Mouse (Mus musculus) CH12.LX (cell line): Measurements from ENCODE around the gene Iqsec3. TPM values are rescaled to one million over a fixed set of nuclear protein-coding genes. Genes with fewer than 3 reads are reported as not detected.

Source experiments
- DNase-seq: peaks from one replicate; pipeline ENCODE4 v3.0.0-alpha.2; 2013; ENCODE audit errors: extremely low read depth
- H3K27ac ChIP-seq: 2 replicates; pipeline ENCODE4 v1.5.1; 2012; ENCODE audit warnings: low read depth, mild to moderate bottlenecking, control low read depth, moderate library complexity; ENCODE audit not compliant: insufficient read depth
- H3K27me3 ChIP-seq: replicated peaks from 2 replicates; pipeline ENCODE3; 2012; ENCODE audit warnings: inconsistent platforms
- H3K36me3 ChIP-seq, 2 experiments: replicated peaks in 1 of 2; 2 replicates each; pipeline versions ENCODE3 to v1.6.1; 2012; ENCODE audit warnings: inconsistent platforms in 1 of 2, low read length in 1 of 2, mild to moderate bottlenecking in 1 of 2, mixed read lengths in 1 of 2, moderate library complexity in 1 of 2; ENCODE audit not compliant: control insufficient read depth in 1 of 2, insufficient read depth in 1 of 2
- H3K4me1 ChIP-seq, 2 experiments: 2 replicates each; pipeline ENCODE4 v1.6.1; 2012; ENCODE audit warnings: inconsistent platforms in 1 of 2, moderate library complexity in 1 of 2; ENCODE audit not compliant: insufficient read depth in 2 of 2, control insufficient read depth in 1 of 2
- H3K4me2 ChIP-seq: 2 replicates; pipeline ENCODE4 v1.6.1; 2012; ENCODE audit warnings: low read depth, mild to moderate bottlenecking, control low read depth; ENCODE audit not compliant: poor library complexity, insufficient read depth, severe bottlenecking
- H3K4me3 ChIP-seq, 3 experiments: fragments of 150-350 bp in 1 of 3; sonication (generic) in 1 of 3; replicated peaks in 1 of 3; 2 replicates each; pipeline versions ENCODE3 to v1.5.1; 2011 to 2012; ENCODE audit warnings: low read depth in 2 of 3, low read length in 2 of 3, mild to moderate bottlenecking in 2 of 3, moderate library complexity in 2 of 3, control low read depth in 1 of 3, improper control_type of control experiment in 1 of 3, inconsistent platforms in 1 of 3, mixed read lengths in 1 of 3; ENCODE audit not compliant: poor library complexity in 1 of 3
- H3K79me2 ChIP-seq: replicated peaks from 2 replicates; pipeline ENCODE4 v1.6.1; 2012; ENCODE audit warnings: mild to moderate bottlenecking, moderate library complexity; ENCODE audit not compliant: control insufficient read depth, poor library complexity, insufficient read depth, severe bottlenecking; ENCODE audit errors: extremely low read depth
- H3K9ac ChIP-seq: 2 replicates; pipeline ENCODE4 v1.6.1; 2012; ENCODE audit warnings: low read depth, mild to moderate bottlenecking, control low read depth, moderate library complexity; ENCODE audit not compliant: insufficient read depth
- H3K9me3 ChIP-seq: replicated peaks from 2 replicates; pipeline ENCODE3; 2012; ENCODE audit warnings: low read length, inconsistent platforms, mixed read lengths
- CTCF ChIP-seq, 2 experiments: IDR thresholded peaks in 1 of 2; conservative IDR thresholded peaks in 1 of 2; 2 replicates each; pipeline ENCODE4 v1.5.1; 2011 to 2012; ENCODE audit warnings: low read depth in 2 of 2, low read length in 2 of 2, improper control_type of control experiment in 1 of 2, inconsistent platforms in 1 of 2, mild to moderate bottlenecking in 1 of 2, moderate library complexity in 1 of 2
- ELF1 ChIP-seq: IDR thresholded peaks from 2 replicates; pipeline ENCODE4 v1.6.1; 2014; ENCODE audit warnings: low read depth, mild to moderate bottlenecking, inconsistent platforms, low read length, improper control_type of control experiment
- ETS1 ChIP-seq: conservative IDR thresholded peaks from 2 replicates; pipeline ENCODE4 v1.6.1; 2012; ENCODE audit warnings: low read depth, mild to moderate bottlenecking, inconsistent platforms, low read length, improper control_type of control experiment, moderate library complexity
- HCFC1 ChIP-seq: IDR thresholded peaks from 2 replicates; pipeline ENCODE4 v1.6.1; 2012; ENCODE audit warnings: low read depth, mild to moderate bottlenecking, inconsistent platforms, low read length, improper control_type of control experiment
- IRF4 ChIP-seq: IDR thresholded peaks from 2 replicates; pipeline ENCODE4 v1.6.1; 2014; ENCODE audit warnings: low read depth, mild to moderate bottlenecking, inconsistent platforms, low read length, improper control_type of control experiment
- JUN ChIP-seq: IDR thresholded peaks from 2 replicates; pipeline ENCODE4 v1.6.1; 2011; ENCODE audit warnings: low read depth, mild to moderate bottlenecking, low read length, improper control_type of control experiment, moderate library complexity; ENCODE audit not compliant: insufficient read depth
- PAX5 ChIP-seq: IDR thresholded peaks from 2 replicates; pipeline ENCODE4 v1.6.1; 2012; ENCODE audit warnings: low read length, inconsistent platforms, mixed read lengths
- POLR2A ChIP-seq: IDR thresholded peaks from 2 replicates; pipeline ENCODE4 v1.6.1; 2011; ENCODE audit warnings: low read depth, mild to moderate bottlenecking, improper control_type of control experiment, low read length
- POLR2AphosphoS2 ChIP-seq: IDR thresholded peaks from 2 replicates; pipeline ENCODE4 v1.6.1; 2011; ENCODE audit warnings: low read depth, low read length, improper control_type of control experiment
- RAD21 ChIP-seq: IDR thresholded peaks from 2 replicates; pipeline ENCODE4 v1.6.1; 2011; ENCODE audit warnings: low read depth, mild to moderate bottlenecking, low read length, improper control_type of control experiment, moderate library complexity
- RCOR1 ChIP-seq: conservative IDR thresholded peaks from 2 replicates; pipeline ENCODE4 v1.6.1; 2012; ENCODE audit warnings: low read depth, mild to moderate bottlenecking, inconsistent platforms, low read length, improper control_type of control experiment
- SMC3 ChIP-seq: IDR thresholded peaks from 2 replicates; pipeline ENCODE4 v1.6.1; 2011; ENCODE audit warnings: low read depth, low read length, improper control_type of control experiment
- TBP ChIP-seq: conservative IDR thresholded peaks from 2 replicates; pipeline ENCODE4 v1.6.1; 2011; ENCODE audit warnings: low read depth, low read length, improper control_type of control experiment
- ZC3H11A ChIP-seq: IDR thresholded peaks from 2 replicates; pipeline ENCODE4 v1.6.1; 2012; ENCODE audit warnings: low read depth, mild to moderate bottlenecking, inconsistent platforms, low read length, improper control_type of control experiment
- ZNF384 ChIP-seq: IDR thresholded peaks from 2 replicates; pipeline ENCODE4 v1.6.1; 2012; ENCODE audit warnings: low read depth, low read length, improper control_type of control experiment, inconsistent platforms
- dilution Hi-C: fragments of 300-500 bp; cut with MboI; formaldehyde crosslinking; loops from 2 replicates; pipeline ENCODE4 v1.14.3; 2020; ENCODE audit warnings: low sequenced_read_pairs; ENCODE audit not compliant: extremely low pct_unique_long_range_greater_than_20kb, extremely low pct_ligation_motif_present
- in situ Hi-C: fragments of 300-500 bp; cut with MboI; formaldehyde crosslinking; loops from 3 replicates; pipeline ENCODE4 v1.14.3; 2019; ENCODE audit warnings: low sequenced_read_pairs, low pct_ligation_motif_present, low pct_unique_long_range_greater_than_20kb, mixed read lengths
- polyA plus RNA-seq: library from polyadenylated mRNA; unstranded; fragments of >175 nt; gene quantifications from 2 replicates; pipeline ENCODE4 v1.2.1, GENCODE M21; 2012; ENCODE audit warnings: low read depth; ENCODE audit not compliant: insufficient read length
- total RNA-seq, 2 experiments: library from RNA; depleted of rRNA; stranded (reverse); fragments of 300-350 nt in 1 of 2; fragments of >200 nt in 1 of 2; gene quantifications; 2 replicates each; pipeline ENCODE4 v1.2.3; 2012 to 2014

The Iqsec3 gene
- total and polyA plus RNA-seq, 3 experiments: not detected

GRCm38 (mm10) chr6:121491339-121491738 is 17.9 kb upstream of the Iqsec3 start:
- Histone ChIP-seq H3K36me3 (no peaks in the 10 kb centered on the region), H3K4me2 (no peak overlapping the region), H3K9me3 (no peaks in the 10 kb centered on the region), H3K4me1 (no peaks in the 10 kb centered on the region), H3K9ac (no peak overlapping the region), H3K4me3 (no peak overlapping the region), H3K27ac (no peak overlapping the region), H3K79me2 (no peaks in the 10 kb centered on the region), H3K27me3 (peaks cover 85% of the 10 kb centered on the region)
- dilution Hi-C loops: no loop called here
- in situ Hi-C loops: no loop called here
- DNase-seq: no peak
- TF ChIP-seq RAD21: no peak
- no peak for TF ChIP-seq ZNF384
- TF ChIP-seq POLR2AphosphoS2: no peak
- TF ChIP-seq JUN: no peak
- no peak for TF ChIP-seq SMC3
- no peak for TF ChIP-seq TBP
- TF ChIP-seq POLR2A: no peak
- TF ChIP-seq ELF1: no peak
- TF ChIP-seq PAX5: no peak

GRCm38 (mm10) chr6:121472273-121472672 is 1.2 kb downstream of the Iqsec3 start:
- Histone ChIP-seq H3K27me3 (peaks cover 59% of the 10 kb centered on the region), H3K9ac (no peak overlapping the region), H3K4me3 (no peak overlapping the region), H3K27ac (no peak overlapping the region), H3K4me1 (no peaks in the 10 kb centered on the region), H3K9me3 (peaks cover 8% of the 10 kb centered on the region), H3K79me2 (no peaks in the 10 kb centered on the region), H3K36me3 (no peaks in the 10 kb centered on the region), H3K4me2 (no peak overlapping the region)
- dilution Hi-C loops: no loop called here
- in situ Hi-C loops: no loop called here
- DNase-seq: no peak
- no peak for TF ChIP-seq RCOR1

- in situ Hi-C loops (no loop called here), dilution Hi-C loops (no loop called here)
- H3K4me2 ChIP-seq: no peak overlapping the region
- TF ChIP-seq CTCF (conservative IDR thresholded peaks at IDR 0.05 in 1 of 2, IDR thresholded peaks at IDR 0.05 in 1 of 2; ENCODE audit: low read depth in 2 of 2, low read length in 2 of 2) (no peak), ETS1 (no peak), ZC3H11A (no peak), IRF4 (no peak), HCFC1 (no peak), ELF1 (no peak)
- TF ChIP-seq, all 38 proteins: peak for 0
- Histone ChIP-seq H3K4me1 (no peaks in the 10 kb centered on the region), H3K27ac (no peak overlapping the region), H3K36me3 (no peaks in the 10 kb centered on the region), H3K9ac (no peak overlapping the region), H3K9me3 (peaks cover 5% of the 10 kb centered on the region), H3K4me3 (no peak overlapping the region), H3K79me2 (no peaks in the 10 kb centered on the region), H3K27me3 (peaks cover 78% of the 10 kb centered on the region)
- no peak for DNase-seq
These were observed 5.2 kb downstream of the Iqsec3 start for GRCm38 (mm10) chr6:121468235-121468634.
